Mouse (Mus musculus) kidney, adult 18-20 months (tissue): Measurements from ENCODE around the gene Ablim1.
"Not testable (repeated sequence)": the region's sequence is repeated elsewhere in the genome, so short reads cannot be mapped to it uniquely, and the experiment has no call there.

Experiments used
- DNase-seq: peaks from one replicate; pipeline ENCODE4 v3.0.0; 2021

Gene Ablim1

DNA sequence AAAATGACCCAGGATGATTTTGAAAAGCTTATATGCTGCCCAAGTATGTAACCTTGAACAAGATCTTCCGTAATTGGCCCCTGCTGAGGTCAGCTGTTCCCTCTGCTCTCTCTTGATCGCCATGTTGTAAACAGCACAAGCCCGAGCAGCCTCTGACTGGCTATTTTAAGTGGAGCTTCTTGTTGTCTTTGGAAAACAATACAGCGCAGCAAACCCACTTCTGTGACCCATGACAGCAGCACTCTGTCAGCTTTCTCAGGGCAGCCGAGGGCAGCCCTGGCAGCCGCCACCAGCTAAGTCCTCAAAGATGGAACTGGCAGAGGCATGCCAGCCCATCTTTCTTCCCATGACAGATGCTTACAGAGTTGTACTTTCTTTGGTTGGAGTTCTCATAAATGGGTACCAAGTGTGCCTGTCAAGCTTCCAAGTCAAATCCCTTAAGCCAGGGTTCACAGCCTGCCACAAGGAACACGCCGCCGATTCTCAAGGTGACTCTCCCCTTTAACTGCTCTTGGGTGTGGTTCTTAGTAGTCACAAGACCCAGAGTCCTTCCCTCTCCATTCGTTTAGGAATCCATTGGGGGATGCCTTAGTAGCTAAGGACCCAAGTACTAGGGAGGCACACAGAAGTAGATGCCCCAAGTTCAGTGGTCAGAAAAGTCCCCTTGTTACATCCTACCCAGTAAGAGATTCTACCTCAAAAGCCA, 172.8 kb downstream of the Ablim1 start:
- no peak for DNase-seq

DNA sequence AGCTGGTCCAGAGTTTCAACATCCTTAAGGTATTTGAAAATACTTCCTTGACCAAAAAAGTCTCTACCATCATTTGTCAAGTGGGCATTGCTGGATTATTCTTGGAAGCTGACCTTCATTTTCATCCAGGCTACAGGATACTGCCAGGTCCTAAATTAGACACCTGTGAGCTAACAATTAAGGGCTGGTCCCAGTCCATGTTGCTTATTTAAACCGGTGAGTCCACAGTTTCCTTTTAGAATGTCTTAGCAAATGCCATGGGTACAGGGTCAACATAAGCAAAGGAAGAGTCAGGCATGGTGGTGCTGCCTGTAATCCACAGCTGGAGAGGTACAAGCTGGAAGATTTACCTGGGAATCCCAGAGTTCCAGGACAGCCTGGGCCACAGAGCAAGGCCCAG, 173.8 kb downstream of the Ablim1 start:
- no peak for DNase-seq

DNA sequence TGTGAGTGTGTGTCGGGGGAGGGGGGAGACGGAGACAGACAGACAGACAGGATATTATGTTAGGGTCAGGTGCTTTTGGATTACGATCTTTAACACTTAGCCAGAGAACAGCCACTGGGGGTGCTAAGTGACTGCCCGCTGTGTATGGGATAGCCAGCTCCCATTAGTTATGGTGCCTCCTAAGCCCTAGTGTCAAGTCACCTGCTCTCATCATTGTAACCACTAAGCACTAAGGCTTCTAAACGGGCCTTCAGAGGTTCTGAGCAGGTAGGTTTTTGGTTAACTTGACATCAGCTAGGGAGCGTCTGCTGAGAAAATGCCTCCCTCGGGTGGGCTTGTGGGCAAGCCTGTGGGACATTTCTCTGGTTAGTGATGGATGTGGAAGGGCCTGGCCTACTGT, 174.6 kb downstream of the Ablim1 start:
- no peak for DNase-seq

DNA sequence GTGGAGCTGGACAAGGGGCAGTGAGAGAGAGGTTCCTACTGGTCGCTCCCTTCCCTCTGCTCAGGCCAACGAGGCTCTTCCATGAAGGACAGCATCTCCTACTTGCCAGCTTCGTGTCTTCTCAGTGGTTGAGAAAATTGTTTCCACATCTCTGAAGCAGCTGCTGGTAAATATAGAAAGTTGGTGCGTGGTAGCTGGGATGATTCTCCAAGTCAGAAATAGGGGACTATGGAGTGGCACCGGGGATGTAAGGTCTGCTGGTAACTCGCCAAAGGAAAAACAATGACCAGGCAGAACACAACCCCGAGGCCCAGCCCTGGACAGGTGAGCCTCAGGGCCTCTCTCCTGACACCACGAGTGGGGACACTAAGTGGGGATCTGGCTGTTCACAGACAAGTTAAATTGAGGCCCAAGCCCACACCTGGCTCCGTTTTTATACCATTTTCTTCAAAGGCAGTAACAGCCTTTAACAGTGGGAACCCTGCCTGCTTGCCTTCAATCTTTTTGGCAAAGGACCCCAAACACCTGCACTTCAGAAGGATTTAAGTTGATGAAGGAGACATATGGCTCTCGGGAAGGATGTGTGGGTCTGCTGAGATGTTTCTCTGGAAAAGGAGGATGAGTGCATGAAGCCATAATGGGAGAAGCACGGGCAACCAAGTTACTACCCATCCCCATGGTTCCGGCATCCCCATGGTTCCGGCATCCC, 175.7 kb downstream of the Ablim1 start:
- no peak for DNase-seq

DNA sequence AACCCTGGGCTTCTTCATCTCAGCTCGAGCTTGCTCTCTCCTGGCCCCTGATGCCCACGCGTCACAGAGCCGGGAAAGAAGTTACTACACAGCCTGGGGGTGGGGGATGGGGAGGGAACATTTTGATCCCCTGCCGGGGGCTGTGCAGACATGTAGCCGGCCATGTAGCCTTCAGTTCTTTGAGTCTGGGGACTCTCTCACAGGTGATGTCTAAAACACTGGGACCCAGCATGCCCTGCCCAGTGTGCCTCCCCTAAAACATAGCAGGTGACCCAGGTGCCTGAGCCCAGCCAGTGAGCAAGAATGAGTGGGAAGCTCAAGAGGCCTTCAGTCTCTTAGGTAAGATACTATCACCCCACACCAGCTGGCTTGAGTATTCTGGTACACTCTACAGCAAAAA, 176.2 kb downstream of the Ablim1 start:
- DNase-seq = no peak

DNA sequence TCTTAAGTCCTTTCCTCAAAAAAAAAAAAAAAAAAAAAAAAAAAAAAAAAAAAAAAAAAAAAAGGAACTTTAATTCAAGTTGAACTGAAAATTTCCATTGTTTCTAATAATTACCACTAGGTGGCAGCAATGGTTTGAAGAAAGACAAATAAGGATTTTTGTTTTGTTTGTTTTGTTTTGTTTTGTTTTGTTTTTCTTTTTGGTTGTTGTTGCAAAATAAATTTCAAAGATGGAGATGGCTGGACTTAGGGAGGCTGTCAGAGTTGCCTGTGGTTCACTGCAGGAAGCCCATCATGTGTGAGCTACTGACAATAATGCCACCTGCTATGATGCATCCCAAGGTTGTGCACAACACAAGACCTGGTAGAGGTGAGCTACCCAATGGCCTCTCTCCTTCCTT, 176.7 kb downstream of the Ablim1 start:
- DNase-seq = no peak

DNA sequence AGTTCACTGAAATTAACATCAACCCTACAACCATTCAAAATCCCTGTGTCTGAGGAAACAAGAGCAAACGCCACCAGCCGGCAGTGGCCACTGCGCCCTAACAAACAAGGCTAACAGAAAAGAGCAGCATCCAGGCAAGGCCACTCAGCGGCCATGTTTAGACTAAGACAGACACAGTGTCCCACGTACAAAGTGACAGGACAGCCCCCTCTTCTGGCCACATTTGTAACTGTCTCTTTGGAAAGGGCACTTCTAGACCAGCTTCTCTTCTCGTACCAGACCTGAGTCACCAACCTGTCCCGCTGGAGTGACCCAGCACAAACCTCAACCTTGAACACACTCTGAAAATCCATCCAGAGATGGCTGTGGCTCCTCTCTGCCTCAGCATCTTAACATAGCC, 178.5 kb downstream of the Ablim1 start:
- peak; percentile 53 for DNase-seq

DNA sequence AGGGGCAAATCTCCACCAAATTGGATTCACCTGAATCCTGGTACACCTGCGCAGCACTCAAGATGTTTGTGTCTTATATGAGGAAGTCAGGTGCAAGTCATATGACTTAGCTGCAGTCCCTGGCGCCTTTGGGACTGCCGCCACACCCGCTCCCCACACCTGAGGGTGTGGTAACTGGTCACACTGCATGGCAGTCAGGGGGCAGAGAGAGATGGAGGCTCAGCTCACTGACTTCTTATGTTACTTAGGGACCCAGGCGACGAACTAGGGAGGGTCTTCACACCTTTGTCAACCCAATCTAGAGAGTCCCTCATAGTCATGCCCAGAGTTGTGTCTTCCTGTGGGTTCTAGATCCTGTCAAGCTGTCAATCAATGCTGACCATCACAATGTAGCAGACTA, 179.1 kb downstream of the Ablim1 start:
- not testable (repeated sequence) for DNase-seq

DNA sequence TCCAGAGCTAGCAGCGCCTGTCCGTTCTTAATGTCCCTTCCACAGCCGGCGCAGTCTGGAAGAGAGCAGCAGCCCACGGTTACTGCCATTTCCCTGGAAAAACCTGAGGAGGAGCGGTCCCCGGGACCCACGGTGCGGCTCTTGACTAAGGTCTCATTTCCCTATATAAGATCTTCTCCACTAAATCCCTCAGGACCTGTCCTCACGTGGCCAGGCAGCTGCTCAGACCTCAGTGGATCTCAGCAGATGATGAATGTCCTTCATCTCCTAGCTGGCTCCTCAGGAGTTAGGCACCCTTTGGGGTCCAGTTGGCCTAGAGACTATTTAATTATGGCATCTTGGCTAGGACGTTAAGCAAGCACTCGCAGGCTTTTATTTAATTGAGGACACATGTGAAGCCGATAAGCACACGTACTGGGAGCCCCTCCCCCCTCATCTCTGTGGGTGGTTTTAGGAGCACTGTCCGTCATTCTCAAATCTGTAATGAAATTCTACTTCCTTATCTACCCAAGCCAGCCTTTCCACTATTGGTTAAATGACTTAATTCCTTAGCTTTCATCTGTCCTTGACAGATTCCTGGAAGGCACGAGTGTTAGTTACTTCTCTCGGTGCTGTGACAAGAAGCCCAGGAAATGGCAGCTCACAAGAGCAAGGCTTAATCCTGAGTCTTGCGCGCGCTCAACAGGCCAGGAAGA, 179.9 kb downstream of the Ablim1 start:
- DNase-seq = no peak

DNA sequence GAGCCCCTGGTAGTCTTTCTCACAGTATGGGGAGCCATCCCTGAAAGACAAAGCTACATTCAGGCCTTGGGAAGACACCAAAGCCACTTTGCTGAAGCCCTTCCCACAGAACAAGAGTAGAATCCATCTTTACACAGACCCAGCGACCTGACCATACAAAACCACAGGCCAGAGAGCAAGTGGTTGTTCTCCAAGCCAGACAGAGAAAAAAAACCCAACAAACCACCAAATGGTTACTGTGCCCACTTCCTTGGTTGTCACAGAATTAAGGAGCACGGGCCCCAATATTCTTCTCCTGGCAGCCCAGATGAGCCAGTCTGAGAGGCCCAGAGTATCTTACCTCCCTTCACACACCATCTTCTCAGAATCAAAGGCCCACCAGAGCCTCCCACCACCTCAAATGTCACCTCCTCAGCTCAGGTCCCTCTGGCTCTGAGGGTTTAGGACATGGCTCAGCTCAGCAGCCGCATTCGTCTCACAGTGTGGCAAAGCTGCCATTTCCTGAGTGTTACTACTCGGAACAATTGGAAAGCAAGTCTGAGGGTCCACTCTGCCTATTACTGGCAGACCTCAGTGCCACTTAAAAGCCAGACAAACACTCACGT, 181.7 kb downstream of the Ablim1 start:
- DNase-seq = no peak

DNA sequence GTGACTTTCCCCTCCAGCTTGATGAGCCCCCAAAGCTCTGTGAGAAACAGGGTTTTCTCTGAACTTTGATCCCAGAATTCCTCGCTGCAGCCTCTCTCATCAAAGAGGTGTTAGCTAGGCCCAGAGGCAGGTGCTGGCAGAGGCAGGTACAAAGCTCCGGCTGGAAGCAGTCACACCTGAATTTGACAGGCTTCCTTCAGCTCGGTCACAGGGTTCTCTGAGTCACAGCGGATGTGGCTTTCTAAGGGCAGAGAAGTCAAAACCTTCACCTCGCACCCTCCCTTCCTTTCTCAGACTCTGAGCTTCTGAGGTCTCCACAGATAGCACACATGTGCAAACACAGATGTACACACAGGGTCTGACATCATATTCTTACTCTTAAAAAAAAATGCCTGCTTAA, 182.4 kb downstream of the Ablim1 start:
- DNase-seq = no peak

DNA sequence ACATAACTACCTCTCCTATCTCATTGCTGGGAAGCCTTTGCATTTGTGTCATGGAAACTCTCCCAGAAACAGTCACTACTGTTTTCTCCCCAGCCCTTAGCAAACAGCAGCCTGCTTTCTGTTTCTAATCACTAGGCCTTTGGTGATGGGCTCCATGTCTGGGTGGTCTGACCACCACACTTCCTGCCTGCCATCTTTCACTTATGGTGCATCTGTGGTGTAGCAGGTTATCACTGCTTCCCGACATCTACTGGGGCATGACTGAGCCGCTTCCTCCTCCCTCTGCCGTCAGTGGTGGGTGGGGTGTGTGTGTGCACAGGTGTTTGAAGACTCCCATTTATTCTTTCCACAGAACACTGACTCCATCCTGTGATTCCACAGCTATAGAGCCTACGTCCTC, 183.4 kb downstream of the Ablim1 start:
- DNase-seq = no peak

DNA sequence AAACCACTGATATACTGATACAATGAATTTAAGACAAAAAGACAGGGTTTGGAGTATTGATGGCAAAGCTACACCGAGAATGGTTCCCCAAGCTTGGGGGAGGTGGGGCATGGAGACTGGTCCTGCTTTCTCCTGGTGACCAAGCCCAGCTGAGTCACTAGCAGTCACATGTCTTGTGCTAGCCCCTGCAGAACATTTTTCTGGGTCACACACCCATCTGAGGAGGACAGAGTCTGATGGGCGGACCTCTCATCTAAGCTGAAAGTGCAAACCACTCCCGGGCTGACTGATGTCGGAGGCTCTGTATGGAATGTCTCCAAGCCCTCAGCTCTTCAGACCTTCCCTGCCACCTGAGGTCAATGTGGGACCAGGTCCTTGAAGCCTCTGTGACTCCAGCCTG, 184.1 kb downstream of the Ablim1 start:
- DNase-seq = no peak

DNA sequence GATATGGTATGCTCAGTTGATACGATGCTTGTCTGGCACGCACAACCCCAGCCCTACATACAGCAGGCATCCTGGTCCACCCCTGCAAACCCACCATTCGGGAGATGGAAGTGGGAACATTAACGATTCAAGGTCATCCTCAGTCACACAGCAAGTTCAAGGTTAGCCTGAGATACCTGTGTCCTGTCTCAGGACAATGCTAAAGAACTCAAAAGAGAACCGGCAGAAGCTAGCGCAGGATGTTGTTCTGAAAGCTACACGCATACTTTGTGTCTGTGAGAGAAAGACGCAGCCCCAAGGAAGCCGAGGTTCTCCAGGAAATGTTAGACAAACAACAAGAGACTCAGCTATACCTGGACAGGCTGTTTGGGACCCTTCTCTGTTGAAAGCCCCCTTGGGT, 185.0 kb downstream of the Ablim1 start:
- DNase-seq = no peak

DNA sequence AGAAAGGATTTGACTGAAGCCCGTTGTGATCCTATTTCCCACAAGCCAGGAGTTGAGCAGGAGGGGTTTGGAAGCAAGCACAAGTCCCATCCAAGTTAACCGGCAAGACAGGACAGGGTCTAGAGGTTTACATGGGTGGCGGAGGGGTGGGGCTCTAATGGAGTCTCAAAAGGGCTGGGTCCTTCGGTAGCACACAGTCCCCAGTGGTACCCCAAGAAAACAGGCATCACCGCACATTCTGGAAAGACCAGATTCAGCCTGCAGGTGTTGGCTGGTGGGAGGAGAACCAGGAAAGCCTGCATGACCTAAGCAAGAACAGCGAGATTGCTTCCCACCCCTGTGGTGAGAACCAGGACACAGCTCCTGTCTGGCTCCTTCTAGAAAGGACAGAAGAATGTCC, 186.7 kb downstream of the Ablim1 start:
- DNase-seq = no peak

DNA sequence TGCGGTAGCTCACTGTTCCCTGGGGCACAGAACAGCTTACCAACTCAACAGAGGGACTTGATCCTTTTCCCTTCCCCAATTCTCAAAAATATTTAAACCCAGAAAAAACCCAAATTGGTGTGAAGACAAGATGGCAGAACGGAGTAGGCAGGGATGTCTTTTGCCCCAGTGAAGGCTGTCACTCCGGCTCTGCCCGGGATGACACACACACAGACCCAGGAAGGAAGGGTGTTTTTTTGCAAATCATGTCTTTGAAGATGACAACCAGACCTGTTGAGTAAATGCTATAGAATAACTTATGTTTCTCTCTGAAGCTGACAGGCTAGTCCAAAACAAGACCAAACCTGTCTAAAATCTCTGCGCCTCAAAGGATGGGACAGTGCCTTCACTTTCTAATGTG, 187.2 kb downstream of the Ablim1 start:
- DNase-seq = no peak

DNA sequence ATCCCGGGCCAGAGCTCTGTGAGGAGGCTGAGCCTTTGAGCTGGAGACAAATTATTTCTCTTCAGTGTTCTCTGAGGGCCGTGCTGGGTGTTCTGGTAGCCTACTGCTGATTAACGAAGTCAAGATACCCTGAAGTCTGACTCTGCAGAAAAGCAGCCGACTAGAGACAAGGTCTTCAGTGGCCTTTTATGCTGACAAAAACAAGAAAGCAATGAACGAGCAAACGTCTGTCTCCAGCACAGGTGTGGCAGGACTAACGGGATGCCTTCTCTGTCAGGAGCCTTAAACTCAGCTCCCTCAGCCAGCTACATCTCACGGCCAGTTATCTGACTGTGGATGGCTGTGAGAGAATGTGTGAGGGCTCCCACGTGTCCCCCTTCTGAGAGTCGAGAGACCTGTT, 187.8 kb downstream of the Ablim1 start:
- DNase-seq = no peak

DNA sequence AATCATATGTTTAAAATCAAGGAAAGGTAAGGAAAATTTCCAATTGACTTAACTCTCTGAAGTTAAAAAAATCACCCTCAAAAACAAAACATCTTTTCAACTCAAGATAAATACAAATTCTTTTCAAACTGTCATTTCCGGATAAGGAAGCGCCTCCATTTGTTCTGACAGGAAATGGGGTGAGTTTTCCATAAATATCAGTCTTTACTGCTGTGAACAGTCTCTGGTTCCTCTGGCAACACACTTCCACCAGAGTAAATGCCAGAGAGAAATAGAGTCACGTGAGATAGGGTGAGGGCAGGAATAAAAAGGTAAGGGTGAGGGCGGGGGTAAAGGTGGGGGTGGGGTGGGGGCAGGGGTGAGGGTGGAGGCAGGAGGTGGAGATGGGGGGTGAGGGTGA, 189.8 kb downstream of the Ablim1 start:
- DNase-seq = no peak

DNA sequence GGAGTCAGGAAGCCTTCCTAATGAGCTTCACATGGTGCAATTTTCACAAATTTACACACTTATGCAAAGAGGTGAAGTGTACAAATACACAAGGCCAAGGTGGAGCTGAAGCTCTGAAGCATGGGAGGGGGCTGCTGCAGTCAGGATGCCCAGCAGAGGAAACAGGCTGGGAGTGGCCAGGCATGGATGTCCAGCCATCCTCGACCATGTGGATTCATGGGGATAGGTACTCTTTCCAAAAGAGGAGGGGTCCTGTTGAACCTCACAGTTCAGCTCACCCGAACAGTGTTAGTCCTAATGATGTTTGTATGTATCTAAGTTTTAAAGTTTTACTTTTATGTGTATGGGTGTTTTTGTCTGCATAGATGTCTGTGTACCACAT, 190.6 kb downstream of the Ablim1 start:
- no peak for DNase-seq

DNA sequence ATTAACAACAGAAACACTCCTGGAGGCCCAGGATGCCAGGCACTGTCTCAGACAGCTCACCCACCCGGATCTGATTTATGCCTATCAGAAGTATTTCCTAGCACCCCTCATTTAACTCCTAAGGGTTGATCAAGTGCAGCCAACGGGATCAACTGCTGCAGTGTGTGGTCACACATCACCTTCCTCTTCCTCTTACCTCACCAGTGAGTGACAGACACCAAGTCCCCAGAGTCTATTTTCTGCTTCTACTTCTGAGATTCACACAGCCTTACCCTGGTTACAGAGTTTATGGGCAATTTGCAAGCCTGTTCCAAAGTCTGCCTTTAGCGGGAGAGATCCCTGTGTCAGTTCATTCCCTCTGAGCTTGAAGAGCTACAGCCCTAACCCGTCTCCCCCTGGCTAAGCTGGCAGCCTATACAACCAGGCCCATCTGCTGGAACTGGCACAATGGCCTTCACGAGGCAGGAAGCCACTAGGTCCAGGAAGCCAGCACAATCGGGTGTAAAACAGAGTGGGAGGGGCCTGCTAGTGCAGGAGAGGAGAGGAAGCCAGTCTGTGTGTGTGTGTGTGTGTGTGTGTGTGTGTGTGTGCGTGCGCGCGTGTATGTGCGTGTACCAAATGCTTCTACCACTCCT, 191.1 kb downstream of the Ablim1 start:
- DNase-seq = peak; percentile 54

DNA sequence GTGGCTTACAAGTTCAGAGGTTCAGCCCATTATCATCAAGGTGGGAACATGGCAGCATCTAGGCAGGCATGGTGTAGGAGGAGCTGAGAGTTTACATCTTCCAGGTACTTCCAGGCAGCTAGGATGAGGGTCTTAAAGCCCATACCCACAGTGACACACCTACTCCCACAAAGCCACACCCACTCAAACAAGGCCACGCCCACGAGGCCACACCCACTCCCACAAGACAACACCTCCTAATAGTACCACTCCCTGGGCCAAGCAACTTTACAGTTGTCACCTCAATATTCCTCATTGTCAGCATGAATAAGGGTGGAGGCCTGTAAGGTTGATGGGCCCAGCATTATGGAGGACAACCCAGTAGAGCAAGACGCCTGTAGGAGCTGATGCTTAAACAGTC, 192.5 kb downstream of the Ablim1 start:
- DNase-seq = no peak

DNA sequence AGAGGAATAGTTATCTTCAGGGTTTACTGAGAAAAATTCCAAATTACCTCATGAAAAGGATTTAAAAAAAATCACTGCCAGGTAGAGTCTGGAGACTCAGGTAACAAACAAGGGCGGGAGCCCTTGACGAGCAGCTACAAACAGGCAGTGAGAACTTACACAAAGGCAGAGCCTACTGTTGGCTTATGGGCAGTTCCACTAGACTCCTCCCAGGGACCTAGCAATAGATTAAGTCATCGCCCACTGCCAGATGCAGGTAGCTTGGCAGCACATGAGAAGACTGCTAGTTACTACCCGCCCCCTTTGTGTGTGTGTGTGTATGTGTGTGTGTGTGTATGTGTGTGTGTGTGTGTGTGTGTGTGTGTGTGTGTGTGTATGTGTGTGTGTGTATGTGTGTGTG, 193.7 kb downstream of the Ablim1 start:
- no peak for DNase-seq

DNA sequence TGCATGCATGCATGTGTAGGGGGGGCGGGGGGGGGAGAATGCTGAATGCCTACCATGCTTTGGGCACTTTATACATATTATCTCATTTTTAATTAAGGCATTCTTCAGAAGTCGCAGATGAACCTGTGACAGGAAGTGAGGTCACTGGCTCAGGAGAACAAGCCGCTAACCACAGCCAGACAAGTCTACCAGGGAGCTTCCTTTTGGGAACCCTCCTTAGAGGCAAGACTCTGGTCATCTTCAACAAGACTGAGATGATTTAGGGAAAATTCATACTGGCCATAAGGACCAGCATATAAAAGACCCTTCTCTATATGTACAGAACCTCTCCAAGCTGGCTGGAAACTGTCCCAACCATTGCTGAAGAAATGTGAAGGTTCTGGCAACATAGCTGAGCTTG, 195.1 kb downstream of the Ablim1 start:
- DNase-seq = no peak
